Mouse (Mus musculus) 416B (cell line): ENCODE results near the gene Tctn3.

ENCODE experiments used
- DNase-seq: peaks from one replicate; pipeline ENCODE4 v3.0.0; 2011; ENCODE audit warnings: low read depth

The Tctn3 gene

GRCm38 (mm10) chr19:40555136-40555535 is 56.9 kb downstream of the Tctn3 start:
- DNase-seq, result no peak

DNA sequence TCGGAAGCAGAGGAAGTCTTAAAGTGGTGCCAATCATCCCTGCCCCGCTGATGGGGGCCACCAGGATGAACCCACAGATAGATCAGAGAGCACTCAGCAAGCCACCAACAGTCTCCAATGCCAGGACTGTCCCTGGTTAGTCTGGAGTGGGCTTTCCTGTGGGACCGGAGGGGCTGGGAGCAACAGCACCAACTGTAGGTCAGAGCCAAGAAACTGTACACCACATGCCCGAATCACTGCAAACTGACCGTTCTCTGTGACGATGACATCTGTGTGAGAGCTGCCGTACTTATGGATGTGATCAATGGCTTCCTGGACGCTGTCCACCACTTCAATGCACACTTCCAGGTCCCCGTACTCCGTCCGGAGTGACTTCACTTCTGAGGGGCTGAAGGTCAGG is 57.7 kb downstream of the Tctn3 start:
- DNase-seq, result no peak

DNA sequence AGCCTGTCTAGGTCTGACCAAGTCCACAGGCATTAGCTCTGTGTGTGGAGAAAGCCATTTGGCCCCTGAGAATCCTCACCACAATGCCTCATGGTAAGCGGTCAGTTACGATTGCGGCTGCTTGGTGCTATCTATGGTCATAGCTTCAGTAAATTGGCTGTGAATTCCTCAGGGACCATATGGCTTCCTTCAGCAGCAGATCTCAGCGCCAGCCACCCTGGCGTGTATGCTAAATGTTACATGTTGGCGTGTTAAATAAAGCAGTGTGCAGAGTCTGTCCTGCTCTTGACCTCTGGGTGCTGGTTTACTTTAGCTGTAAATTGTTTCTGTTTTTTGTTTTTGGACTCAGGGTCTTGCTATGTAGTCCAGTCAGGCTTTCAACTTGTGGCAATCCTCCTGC is 58.2 kb downstream of the Tctn3 start:
- no peak for DNase-seq

DNA sequence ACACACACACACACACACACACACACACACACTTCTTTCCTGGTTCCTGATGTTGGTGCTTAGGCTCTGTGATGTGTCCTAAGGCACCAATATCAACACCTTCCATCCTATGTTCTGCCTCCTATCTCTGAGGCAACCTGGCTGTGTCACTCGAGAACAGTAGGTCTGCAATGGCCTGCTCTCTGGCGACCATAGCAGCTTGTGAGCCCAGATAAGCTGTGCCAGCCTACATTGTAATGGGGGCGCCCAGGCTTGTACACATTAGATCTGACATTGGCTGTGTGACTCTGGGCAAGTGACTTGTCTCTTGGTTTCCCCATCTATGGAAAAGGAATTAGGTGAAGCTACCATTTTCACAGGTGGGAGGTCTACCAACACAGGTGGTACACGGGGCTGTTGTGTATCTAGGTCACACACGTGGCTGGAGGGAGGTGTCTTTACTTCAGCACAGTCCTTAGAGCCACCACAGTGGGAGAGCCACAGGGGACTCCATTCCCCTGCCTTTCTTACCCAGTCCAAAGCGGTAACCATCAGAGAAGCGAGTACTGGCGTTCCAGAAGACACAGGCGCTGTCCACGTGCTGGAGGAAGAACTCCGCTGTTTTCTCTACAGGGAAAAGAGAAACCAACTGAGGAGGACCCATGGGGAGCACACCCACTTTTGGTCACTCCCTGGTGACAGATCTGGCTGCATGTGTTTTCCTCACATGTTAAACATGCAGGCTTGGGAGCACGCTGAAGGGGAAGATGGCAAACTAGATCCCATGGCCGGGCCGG is 58.8 kb downstream of the Tctn3 start:
- no peak for DNase-seq

DNA sequence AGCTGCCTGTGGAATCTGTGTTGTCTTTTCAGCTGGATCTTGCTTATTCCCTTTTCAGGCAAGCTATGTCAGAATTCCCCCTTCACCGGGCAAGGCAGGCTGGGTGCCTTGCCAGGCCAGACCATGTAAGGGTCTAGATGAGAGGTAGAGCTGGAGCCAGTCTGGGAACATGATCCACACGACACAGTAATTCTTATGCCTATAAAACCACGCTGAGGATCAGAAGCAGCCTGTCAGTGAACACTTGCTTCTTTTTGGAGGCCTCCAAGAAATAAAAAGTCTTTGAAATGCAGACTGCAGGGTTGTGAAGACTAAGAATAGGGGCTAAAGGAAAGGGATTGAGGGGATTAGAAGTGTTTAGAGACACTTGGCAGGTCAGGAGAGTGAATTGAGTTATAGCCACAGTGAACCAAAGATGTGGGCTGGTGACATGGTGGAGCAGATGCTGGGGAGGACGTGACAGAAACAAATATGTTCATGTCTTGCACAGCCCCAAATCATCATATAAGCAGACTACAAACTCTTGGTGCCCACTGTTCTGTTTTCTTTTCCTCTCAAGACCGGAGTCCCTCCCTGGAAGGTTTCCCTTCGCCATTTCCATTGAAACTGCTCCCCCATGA is 62.4 kb downstream of the Tctn3 start:
- no peak for DNase-seq

DNA sequence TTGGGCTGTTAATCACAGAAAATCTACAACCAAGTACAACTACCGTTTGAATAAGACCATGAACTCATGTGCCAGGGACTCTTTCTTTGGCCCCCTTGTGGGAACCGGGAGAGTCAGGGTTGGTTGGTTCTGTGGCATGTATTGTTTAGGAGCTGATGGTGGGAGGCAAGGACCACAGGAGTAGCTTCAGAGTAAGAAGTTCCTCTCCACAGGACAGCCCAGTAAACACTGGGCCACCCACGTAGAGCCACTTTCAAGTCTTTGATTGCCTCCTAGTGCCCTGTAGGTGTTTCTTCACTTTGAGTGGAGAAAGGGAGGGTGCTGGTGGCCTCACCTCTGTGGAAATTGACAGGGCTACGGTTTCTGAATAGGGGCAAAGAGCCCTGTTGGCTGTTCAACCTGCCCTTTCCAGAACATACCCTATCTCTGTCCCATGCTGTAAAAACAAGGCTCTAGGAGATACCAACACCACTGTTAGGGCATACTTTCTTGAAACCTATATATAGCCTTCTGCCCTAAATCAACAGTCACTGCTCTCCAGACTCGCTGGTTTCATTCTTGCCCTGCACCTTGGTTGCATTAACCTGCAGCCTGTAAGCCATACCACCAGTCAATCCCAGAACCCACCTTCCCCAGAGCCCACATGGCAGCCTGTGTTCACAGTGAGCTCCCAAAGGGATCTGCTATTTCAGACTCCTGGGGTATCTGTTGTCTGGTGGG is 63.1 kb downstream of the Tctn3 start:
- no peak for DNase-seq

DNA sequence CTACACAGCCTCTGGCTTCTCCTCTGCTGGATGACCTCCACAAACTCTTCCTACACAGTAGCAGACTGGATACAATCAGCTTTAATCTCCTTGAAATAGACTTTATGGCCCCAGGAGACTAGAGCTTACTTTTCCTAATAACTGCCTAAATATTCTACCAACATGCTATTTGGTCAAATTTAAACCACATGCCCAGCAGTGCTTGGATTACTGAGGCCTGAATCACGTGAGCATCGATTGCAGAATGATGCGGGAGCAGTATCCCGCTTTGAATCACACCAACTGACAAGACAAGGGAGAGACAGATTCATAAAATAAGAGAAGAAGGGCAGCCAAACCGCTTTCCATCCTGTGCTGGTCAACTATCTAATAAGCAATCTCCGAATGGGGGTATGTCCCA is 63.6 kb downstream of the Tctn3 start:
- no peak for DNase-seq
